Mouse (Mus musculus): ENCODE data around the gene Gpr176. TPM values are rescaled to one million over a fixed set of nuclear protein-coding genes. Genes with fewer than 3 reads are reported as not detected.

The Gpr176 gene
- polyA plus RNA-seq (2012; rRNA removed) (0.28 and 0.29 TPM in 2 replicates), polyA plus RNA-seq (2014; fragmentation: Nextera tagmentation; extraction: Ambion mirVana) (0.36 and 0.83 TPM in 2 replicates)

- Histone ChIP-seq H3K4me2 (replicated peaks; ENCODE audit: low read depth, low read length, severe bottlenecking) (peak within 1 kb of the TSS; percentile 100), H3K27ac (replicated peaks; ENCODE audit: low read depth, low read length) (no peak within 1 kb of the TSS), H3K27me3 (ENCODE audit: control insufficient read depth, insufficient read depth, low read length) (peaks cover 22% of the 10 kb centered on the region), H3K4me1 (ENCODE audit: control insufficient read depth, insufficient read depth, low read length) (peaks cover 16% of the 10 kb centered on the region), H3K4me3 (replicated peaks; ENCODE audit: low read length) (peak within 1 kb of the TSS; percentile 49), H3K36me3 (ENCODE audit: control insufficient read depth, insufficient read depth, low read length) (no peaks in the 10 kb centered on the region), H3K9me3 (ENCODE audit: control insufficient read depth, low read length) (no peaks in the 10 kb centered on the region), H3K9ac (ENCODE audit: low read depth, low read length, severe bottlenecking) (peak within 1 kb of the TSS; percentile 57)
- no peak for TF ChIP-seq POLR2A (IDR thresholded peaks at IDR 0.05; ENCODE audit: borderline replicate concordance, extremely low read depth, insufficient read depth, insufficient read length)
- DNase-seq (ENCODE audit: low spot score): peak; percentile 12
- under 1% methylated on average over 49 of the region's 59 CpGs for WGBS
- ATAC-seq (ENCODE audit: low FRiP score, low read depth): peak; percentile 64
These were observed at the start of gene Gpr176 for GRCm38 (mm10) chr2:118372901-118373571. Gpr176 (minus strand) TSS chr2:118373419.

- H3K4me2 ChIP-seq (replicated peaks; ENCODE audit: low read depth, low read length, severe bottlenecking): no peak overlapping the region
- H3K9me3 ChIP-seq (ENCODE audit: control insufficient read depth, low read length): no peaks in the 10 kb centered on the region
- no peaks in the 10 kb centered on the region for H3K27me3 ChIP-seq (ENCODE audit: control insufficient read depth, insufficient read depth, low read length)
- no peak for DNase-seq (ENCODE audit: low spot score)
- ATAC-seq (ENCODE audit: low FRiP score, low read depth): no peak
- H3K36me3 ChIP-seq (ENCODE audit: control insufficient read depth, insufficient read depth, low read length): peaks cover 68% of the 10 kb centered on the region
- no peak overlapping the region for H3K4me3 ChIP-seq (replicated peaks; ENCODE audit: low read length)
- no peak overlapping the region for H3K9ac ChIP-seq (ENCODE audit: low read depth, low read length, severe bottlenecking)
- WGBS: 87% methylated on average over 8 of the region's 8 CpGs
- no peaks in the 10 kb centered on the region for H3K4me1 ChIP-seq (ENCODE audit: control insufficient read depth, insufficient read depth, low read length)
- H3K27ac ChIP-seq (replicated peaks; ENCODE audit: low read depth, low read length): no peak overlapping the region
- no peak for TF ChIP-seq POLR2A (IDR thresholded peaks at IDR 0.05; ENCODE audit: borderline replicate concordance, extremely low read depth, insufficient read depth, insufficient read length)
These were observed 49.2 kb upstream of the Gpr176 start for GRCm38 (mm10) chr2:118422385-118422784.

- 88% methylated on average over 15 of the region's 15 CpGs for WGBS
- no peak for TF ChIP-seq POLR2A (IDR thresholded peaks at IDR 0.05; ENCODE audit: borderline replicate concordance, extremely low read depth, insufficient read depth, insufficient read length)
- no peaks in the 10 kb centered on the region for H3K4me1 ChIP-seq (ENCODE audit: control insufficient read depth, insufficient read depth, low read length)
- DNase-seq (ENCODE audit: low spot score): no peak
- no peak for ATAC-seq (ENCODE audit: low FRiP score, low read depth)
- H3K27ac ChIP-seq (replicated peaks; ENCODE audit: low read depth, low read length): no peak overlapping the region
- H3K36me3 ChIP-seq (ENCODE audit: control insufficient read depth, insufficient read depth, low read length): peaks cover 68% of the 10 kb centered on the region
- H3K4me2 ChIP-seq (replicated peaks; ENCODE audit: low read depth, low read length, severe bottlenecking): no peak overlapping the region
- H3K4me3 ChIP-seq (replicated peaks; ENCODE audit: low read length): no peak overlapping the region
- no peak overlapping the region for H3K9ac ChIP-seq (ENCODE audit: low read depth, low read length, severe bottlenecking)
- H3K27me3 ChIP-seq (ENCODE audit: control insufficient read depth, insufficient read depth, low read length): no peaks in the 10 kb centered on the region
- no peaks in the 10 kb centered on the region for H3K9me3 ChIP-seq (ENCODE audit: control insufficient read depth, low read length)
These were observed 48.7 kb upstream of the Gpr176 start for GRCm38 (mm10) chr2:118421951-118422350.

- Histone ChIP-seq H3K4me1 (ENCODE audit: control insufficient read depth, insufficient read depth, low read length) (no peaks in the 10 kb centered on the region), H3K4me3 (replicated peaks; ENCODE audit: low read length) (no peak overlapping the region), H3K9ac (ENCODE audit: low read depth, low read length, severe bottlenecking) (no peak overlapping the region), H3K27ac (replicated peaks; ENCODE audit: low read depth, low read length) (no peak overlapping the region), H3K9me3 (ENCODE audit: control insufficient read depth, low read length) (no peaks in the 10 kb centered on the region), H3K36me3 (ENCODE audit: control insufficient read depth, insufficient read depth, low read length) (peaks cover 57% of the 10 kb centered on the region), H3K27me3 (ENCODE audit: control insufficient read depth, insufficient read depth, low read length) (no peaks in the 10 kb centered on the region), H3K4me2 (replicated peaks; ENCODE audit: low read depth, low read length, severe bottlenecking) (no peak overlapping the region)
- TF ChIP-seq POLR2A (IDR thresholded peaks at IDR 0.05; ENCODE audit: borderline replicate concordance, extremely low read depth, insufficient read depth, insufficient read length): no peak
- no peak for DNase-seq (ENCODE audit: low spot score)
- ATAC-seq (ENCODE audit: low FRiP score, low read depth): no peak
- 86% methylated on average over 4 of the region's 4 CpGs for WGBS
These were observed 44.9 kb upstream of the Gpr176 start for GRCm38 (mm10) chr2:118418076-118418475.

GRCm38 (mm10) chr2:118415601-118416355 is 42.6 kb upstream of the Gpr176 start:
- H3K4me2 ChIP-seq (replicated peaks; ENCODE audit: low read depth, low read length, severe bottlenecking): no peak overlapping the region
- H3K36me3 ChIP-seq (ENCODE audit: control insufficient read depth, insufficient read depth, low read length): peaks cover 61% of the 10 kb centered on the region
- H3K27ac ChIP-seq (replicated peaks; ENCODE audit: low read depth, low read length): no peak overlapping the region
- ATAC-seq (ENCODE audit: low FRiP score, low read depth) (no peak), DNase-seq (ENCODE audit: low spot score) (no peak)
- no peak overlapping the region for H3K4me3 ChIP-seq (replicated peaks; ENCODE audit: low read length)
- H3K9me3 ChIP-seq (ENCODE audit: control insufficient read depth, low read length): no peaks in the 10 kb centered on the region
- no peaks in the 10 kb centered on the region for H3K27me3 ChIP-seq (ENCODE audit: control insufficient read depth, insufficient read depth, low read length)
- no peaks in the 10 kb centered on the region for H3K4me1 ChIP-seq (ENCODE audit: control insufficient read depth, insufficient read depth, low read length)
- no peak overlapping the region for H3K9ac ChIP-seq (ENCODE audit: low read depth, low read length, severe bottlenecking)
- WGBS: 88% methylated on average over 6 of the region's 6 CpGs
- no peak for TF ChIP-seq POLR2A (IDR thresholded peaks at IDR 0.05; ENCODE audit: borderline replicate concordance, extremely low read depth, insufficient read depth, insufficient read length)
